Mouse (Mus musculus) embryonic facial prominence, embryonic 11.5 days (tissue): ENCODE data around the gene Eif3l. TPM values are rescaled to one million over a fixed set of nuclear protein-coding genes. Genes with fewer than 3 reads are reported as not detected.

Source experiments
- ATAC-seq: fragments of 200-750 bp; cut with Nextera tagmentation; replicated peaks from 2 replicates; pipeline ENCODE4 v1.8.0; 2017; ENCODE audit warnings: low read depth; ENCODE audit not compliant: insufficient number of reproducible peaks, low FRiP score, low TSS enrichment
- DNase-seq: peaks from one replicate; pipeline ENCODE4 v3.0.0-alpha.2; 2015; ENCODE audit warnings: low spot score
- H3K27ac ChIP-seq: fragments of 300-500 bp; sonication (generic); replicated peaks from 2 replicates; pipeline ENCODE4 v1.5.1; 2014; ENCODE audit warnings: mild to moderate bottlenecking, low read depth, low read length, control low read depth
- H3K27me3 ChIP-seq: fragments of 300-500 bp; sonication (generic); 2 replicates; pipeline ENCODE4 v1.6.1; 2014; ENCODE audit warnings: mild to moderate bottlenecking, low read length, moderate library complexity, mixed read lengths; ENCODE audit not compliant: control insufficient read depth, insufficient read depth
- H3K36me3 ChIP-seq: fragments of 300-500 bp; sonication (generic); replicated peaks from 2 replicates; pipeline ENCODE4 v1.6.1; 2014; ENCODE audit warnings: low read depth, mild to moderate bottlenecking, low read length, moderate library complexity, mixed read lengths; ENCODE audit not compliant: control insufficient read depth, insufficient read depth
- H3K4me1 ChIP-seq: fragments of 300-500 bp; sonication (generic); 2 replicates; pipeline ENCODE4 v1.6.1; 2014; ENCODE audit warnings: low read length, mixed read lengths; ENCODE audit not compliant: control insufficient read depth, insufficient read depth
- H3K4me2 ChIP-seq: fragments of 300-500 bp; sonication (generic); 2 replicates; pipeline ENCODE4 v1.6.1; 2014; ENCODE audit warnings: low read depth, mild to moderate bottlenecking, control low read depth, low read length, moderate library complexity
- H3K4me3 ChIP-seq: fragments of 300-500 bp; sonication (generic); 2 replicates; pipeline ENCODE4 v1.5.1; 2014; ENCODE audit warnings: low read depth, low read length, control low read depth
- H3K9ac ChIP-seq: fragments of 300-500 bp; sonication (generic); replicated peaks from 2 replicates; pipeline ENCODE4 v1.6.1; 2014; ENCODE audit warnings: mild to moderate bottlenecking, control low read depth, low read length
- H3K9me3 ChIP-seq: fragments of 300-500 bp; sonication (generic); replicated peaks from 2 replicates; pipeline ENCODE4 v1.6.1; 2016; ENCODE audit warnings: mild to moderate bottlenecking, low read length, inconsistent platforms, mixed read lengths; ENCODE audit not compliant: control insufficient read depth
- WGBS: fragments of 180-500 bp; shearing (Covaris S2); extraction: QIAGEN DNeasy Blood & Tissue Kit; methylation state at CpG from one replicate; pipeline ENCODE4 v1.1.7; 2014; 5-methylcytosine and 5-hydroxymethylcytosine counted together
- polyA plus RNA-seq: library from polyadenylated mRNA; unstranded; fragments of >200 nt; fragmentation: Nextera tagmentation; extraction: Ambion mirVana; gene quantifications from 2 replicates; pipeline ENCODE4 v1.2.1, GENCODE M21; 2014

The Eif3l gene
- polyA plus RNA-seq, 1 experiment from 2014 or later: 286 TPM

DNA sequence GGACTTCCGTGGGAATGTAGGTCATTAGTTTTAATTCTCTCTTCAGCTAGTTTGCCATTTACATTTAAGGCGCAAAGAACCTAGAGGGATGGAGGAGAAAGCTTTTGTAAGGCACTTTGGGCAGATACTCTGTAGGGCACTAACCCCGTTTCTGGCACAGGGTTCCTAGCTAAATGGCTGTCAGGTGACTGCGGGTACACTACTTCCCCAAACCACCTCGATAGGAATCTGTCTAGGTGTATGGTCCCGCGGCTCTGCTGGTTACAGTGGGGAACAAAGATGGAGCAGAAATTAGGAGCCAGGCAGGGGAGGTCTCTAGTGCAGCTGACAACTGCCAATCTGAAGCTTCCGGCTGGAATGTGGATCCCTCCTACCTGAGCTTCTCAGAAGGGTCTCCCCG lies 35.1 kb downstream of the Eif3l start:
- 18% methylated on average over 9 of the region's 9 CpGs for WGBS
- no peak for ATAC-seq

DNA sequence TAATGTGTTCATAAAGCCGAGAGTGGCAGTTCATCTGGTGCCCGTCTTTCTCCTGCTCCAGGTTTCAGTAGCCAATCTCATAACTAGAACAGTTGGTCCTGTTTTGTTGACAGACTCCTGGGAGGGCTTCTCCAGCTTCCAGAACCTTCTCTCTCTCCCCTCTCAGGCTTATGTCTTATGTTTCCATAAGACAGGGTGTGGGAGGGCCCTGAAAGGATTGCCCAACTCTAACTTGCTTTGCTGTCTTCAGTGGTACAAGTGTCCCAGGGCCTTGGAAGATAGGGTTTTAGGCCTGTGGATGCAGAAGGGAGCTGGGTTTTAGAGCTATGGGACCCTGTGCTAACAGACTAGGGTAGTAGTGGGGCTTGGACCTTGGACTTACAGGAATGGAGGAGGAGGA lies 35.5 kb downstream of the Eif3l start:
- Histone ChIP-seq H3K4me3 (no peak overlapping the region), H3K27ac (no peak overlapping the region), H3K36me3 (no peaks in the 10 kb centered on the region), H3K9ac (no peak overlapping the region), H3K27me3 (no peaks in the 10 kb centered on the region), H3K4me1 (peaks cover 3% of the 10 kb centered on the region; the same call in 1 of the 2 replicates), H3K4me2 (peak overlapping the region; percentile 98; the same call in 1 of the 2 replicates), H3K9me3 (no peaks in the 10 kb centered on the region)
- no peak for ATAC-seq
- WGBS: 76% methylated on average over 2 of the region's 2 CpGs
- DNase-seq: no peak

More for the DNA sequence above, 35.1 kb downstream of the Eif3l start:
- peak overlapping the region; percentile 23; the same call in 1 of the 2 replicates for H3K9ac ChIP-seq
- H3K4me1 ChIP-seq: peaks cover 3% of the 10 kb centered on the region; the same call in 1 of the 2 replicates
- no peaks in the 10 kb centered on the region for H3K9me3 ChIP-seq
- DNase-seq: no peak
- H3K4me3 ChIP-seq: peak overlapping the region; percentile 92
- no peaks in the 10 kb centered on the region for H3K36me3 ChIP-seq
- H3K27me3 ChIP-seq: no peaks in the 10 kb centered on the region
- H3K27ac ChIP-seq: no peak overlapping the region
- peak overlapping the region; percentile 98 for H3K4me2 ChIP-seq

DNA sequence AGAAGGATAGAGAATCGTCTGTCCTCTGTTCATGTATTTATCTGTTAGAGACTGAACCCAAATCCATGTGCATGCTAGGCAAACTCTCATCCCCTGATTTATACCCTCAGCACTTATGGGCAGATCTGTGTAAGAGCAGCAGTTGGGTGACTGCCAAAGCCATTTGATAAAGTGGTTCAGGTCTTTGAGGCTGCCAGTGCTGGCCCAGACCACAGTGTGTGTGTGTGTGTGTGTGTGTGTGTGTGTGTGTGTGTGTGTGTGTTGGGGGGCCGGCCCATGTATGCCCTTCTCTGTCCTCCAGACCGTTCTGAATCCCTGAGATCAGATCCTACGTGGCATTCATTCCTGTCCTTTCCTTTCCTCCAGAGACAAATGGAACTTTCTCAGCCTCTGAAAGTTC lies 36.8 kb downstream of the Eif3l start:
- WGBS: 84% methylated on average over 4 of the region's 4 CpGs
- H3K4me3 ChIP-seq: no peak overlapping the region
- H3K9me3 ChIP-seq: no peaks in the 10 kb centered on the region
- peaks cover 3% of the 10 kb centered on the region; the same call in 1 of the 2 replicates for H3K4me1 ChIP-seq
- H3K9ac ChIP-seq: no peak overlapping the region
- H3K27ac ChIP-seq: no peak overlapping the region
- DNase-seq: no peak
- H3K36me3 ChIP-seq: no peaks in the 10 kb centered on the region; the same call in 1 of the 2 replicates
- ATAC-seq: no peak
- H3K27me3 ChIP-seq: no peaks in the 10 kb centered on the region
- H3K4me2 ChIP-seq: no peak overlapping the region

DNA sequence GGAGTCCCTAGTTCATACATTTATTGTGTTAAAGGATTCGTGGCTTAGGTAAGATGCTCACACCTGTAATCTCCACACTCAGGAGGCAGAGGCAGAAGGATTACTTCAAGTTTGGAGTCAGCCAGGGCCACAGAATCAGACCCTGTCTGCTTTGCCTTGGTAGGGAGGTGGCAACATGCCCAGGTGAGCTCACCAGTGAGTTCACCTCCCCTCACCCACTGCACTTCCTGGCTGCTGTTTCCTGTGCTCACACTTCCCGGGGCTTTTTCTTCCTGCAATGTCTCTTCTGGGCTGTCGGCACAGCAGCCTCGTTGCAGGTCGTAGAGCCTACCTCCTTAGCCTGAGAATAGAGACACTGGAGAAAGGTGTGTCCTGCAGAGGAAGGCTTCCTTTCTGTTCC lies 40.3 kb downstream of the Eif3l start:
- ATAC-seq (no peak), DNase-seq (no peak)
- 51% methylated on average over 5 of the region's 5 CpGs for WGBS
- no peak overlapping the region for H3K4me3 ChIP-seq
- no peaks in the 10 kb centered on the region for H3K27me3 ChIP-seq
- H3K9ac ChIP-seq: no peak overlapping the region
- H3K9me3 ChIP-seq: no peaks in the 10 kb centered on the region
- no peaks in the 10 kb centered on the region; the same call in none of the 2 replicates for H3K36me3 ChIP-seq
- no peak overlapping the region for H3K27ac ChIP-seq
- no peaks in the 10 kb centered on the region for H3K4me1 ChIP-seq
- no peak overlapping the region for H3K4me2 ChIP-seq

DNA sequence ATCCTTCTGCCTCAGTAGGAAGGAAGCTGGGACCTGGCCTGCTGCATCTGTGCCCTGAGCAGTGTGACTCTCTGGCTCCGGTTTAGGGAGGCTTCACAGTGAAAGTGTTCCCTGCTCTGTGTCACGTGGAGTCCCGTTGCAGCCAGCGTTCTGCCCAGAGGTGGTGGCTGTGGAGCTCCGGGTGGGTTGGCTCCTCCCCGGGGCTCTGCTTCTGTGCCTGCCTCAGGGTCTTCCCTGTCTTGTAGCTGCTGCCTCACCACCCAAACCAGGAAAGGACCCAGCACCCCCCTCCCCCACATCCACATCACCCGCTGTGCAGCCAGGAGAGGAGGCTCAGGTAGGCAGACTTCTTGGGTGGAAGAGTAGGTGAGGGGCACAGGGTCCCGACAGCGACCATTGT lies 44.5 kb downstream of the Eif3l start:
- no peak for DNase-seq
- ATAC-seq: no peak
- WGBS: 77% methylated on average over 9 of the region's 9 CpGs
- no peaks in the 10 kb centered on the region for H3K27me3 ChIP-seq
- no peak overlapping the region for H3K4me2 ChIP-seq
- no peaks in the 10 kb centered on the region for H3K4me1 ChIP-seq
- no peaks in the 10 kb centered on the region for H3K9me3 ChIP-seq
- H3K27ac ChIP-seq: no peak overlapping the region
- no peaks in the 10 kb centered on the region; the same call in none of the 2 replicates for H3K36me3 ChIP-seq
- no peak overlapping the region for H3K4me3 ChIP-seq
- H3K9ac ChIP-seq: no peak overlapping the region

DNA sequence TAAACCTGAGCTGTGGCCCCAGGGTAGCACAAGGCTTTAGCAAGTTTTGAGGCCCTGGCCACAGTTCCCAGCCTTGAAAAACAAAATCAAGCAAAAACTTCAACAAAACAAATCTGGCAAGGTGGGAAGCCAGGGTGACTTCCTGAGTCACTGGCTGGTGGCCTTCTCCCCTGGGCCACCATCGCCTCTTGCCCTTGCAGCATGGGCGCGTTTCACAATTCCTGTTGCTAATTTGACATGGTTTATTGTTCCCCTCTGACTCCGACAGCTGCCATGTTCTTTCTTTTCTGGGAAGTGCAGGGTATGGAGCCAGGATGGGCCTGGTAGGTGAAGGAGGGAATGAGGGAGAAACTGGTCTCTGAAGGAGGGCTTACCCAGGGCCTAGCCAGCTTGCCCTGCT lies 47.1 kb downstream of the Eif3l start:
- 82% methylated on average over 4 of the region's 4 CpGs for WGBS
- Histone ChIP-seq H3K9ac (no peak overlapping the region), H3K27me3 (no peaks in the 10 kb centered on the region), H3K4me2 (no peak overlapping the region), H3K9me3 (no peaks in the 10 kb centered on the region), H3K36me3 (no peaks in the 10 kb centered on the region; the same call in none of the 2 replicates), H3K4me3 (no peak overlapping the region), H3K4me1 (no peaks in the 10 kb centered on the region), H3K27ac (no peak overlapping the region)
- DNase-seq: no peak
- no peak for ATAC-seq

DNA sequence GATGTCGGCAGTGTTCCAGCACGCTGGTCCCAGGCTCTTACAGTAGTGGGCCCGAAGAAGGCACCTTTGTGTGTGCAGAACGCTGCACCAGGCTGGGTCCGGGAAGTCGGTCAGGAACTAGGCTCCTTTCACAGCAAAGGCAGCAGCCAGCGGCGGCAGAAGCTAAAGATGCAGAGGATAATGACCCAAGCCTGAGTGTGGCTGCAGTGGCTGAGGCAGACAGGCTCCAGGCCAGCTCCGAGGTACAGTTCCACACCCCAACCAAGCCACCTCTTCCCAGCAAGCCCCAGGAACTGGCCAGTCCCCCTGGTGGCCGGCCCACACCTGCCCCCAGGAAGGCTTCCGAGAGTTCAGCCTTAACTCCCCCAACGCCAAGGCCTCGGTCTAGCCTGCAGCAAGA lies 47.6 kb downstream of the Eif3l start:
- WGBS: 83% methylated on average over 13 of the region's 13 CpGs
- Histone ChIP-seq H3K27ac (no peak overlapping the region), H3K9ac (no peak overlapping the region)

DNA sequence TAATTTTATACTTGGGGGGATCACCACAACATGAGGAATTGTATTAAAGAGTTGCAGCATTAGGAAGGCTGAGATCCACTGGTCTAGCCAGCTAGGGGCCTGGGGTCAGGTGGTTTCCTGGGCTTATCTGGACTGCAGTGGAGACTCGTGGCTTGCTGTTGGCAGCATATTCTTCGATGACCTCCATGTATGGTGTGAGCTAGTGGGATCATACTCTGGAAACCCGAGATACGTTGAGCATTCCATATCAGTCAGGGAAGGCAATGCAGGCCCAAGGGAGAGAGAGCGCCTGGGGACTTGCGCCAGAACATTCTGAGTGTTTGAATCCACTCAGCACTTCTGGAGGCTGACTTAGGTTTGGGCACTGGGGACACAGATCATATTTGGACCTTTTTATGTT lies 48.8 kb downstream of the Eif3l start:
- H3K36me3 ChIP-seq: peaks cover 4% of the 10 kb centered on the region
- DNase-seq: no peak

More for the DNA sequence above, 47.6 kb downstream of the Eif3l start:
- H3K36me3 ChIP-seq: peaks cover 2% of the 10 kb centered on the region
- H3K4me2 ChIP-seq: no peak overlapping the region
- H3K9me3 ChIP-seq: no peaks in the 10 kb centered on the region
- H3K4me3 ChIP-seq: no peak overlapping the region
- DNase-seq (no peak), ATAC-seq (no peak)
- no peaks in the 10 kb centered on the region for H3K4me1 ChIP-seq
- H3K27me3 ChIP-seq: no peaks in the 10 kb centered on the region

More for the DNA sequence above, 48.8 kb downstream of the Eif3l start:
- H3K4me1 ChIP-seq: no peaks in the 10 kb centered on the region
- no peak overlapping the region for H3K4me3 ChIP-seq
- H3K4me2 ChIP-seq: no peak overlapping the region
- WGBS: 89% methylated on average over 6 of the region's 6 CpGs
- no peaks in the 10 kb centered on the region for H3K9me3 ChIP-seq
- no peak overlapping the region for H3K9ac ChIP-seq
- H3K27me3 ChIP-seq: no peaks in the 10 kb centered on the region
- no peak for ATAC-seq
- H3K27ac ChIP-seq: no peak overlapping the region
